Mouse (Mus musculus) kidney, postnatal 0 days (tissue): ENCODE data around the gene Rnf26. TPM values are rescaled to one million over a fixed set of nuclear protein-coding genes. Genes with fewer than 3 reads are reported as not detected.

ENCODE experiments used
- ATAC-seq: fragments of 200-750 bp; cut with Nextera tagmentation; replicated peaks from 2 replicates; pipeline ENCODE4 v1.8.0; 2017; ENCODE audit warnings: low read depth, moderate number of reproducible peaks, moderate TSS enrichment, moderate library complexity; ENCODE audit not compliant: low FRiP score
- DNase-seq: peaks from one replicate; pipeline ENCODE4 v3.0.0-alpha.2; 2016; ENCODE audit warnings: low spot score
- H3K27ac ChIP-seq: fragments of 300-500 bp; sonication (generic); 2 replicates; pipeline ENCODE4 v1.5.1; 2014; ENCODE audit warnings: mild to moderate bottlenecking
- H3K27me3 ChIP-seq: fragments of 300-500 bp; sonication (generic); 2 replicates; pipeline ENCODE4 v1.6.1; 2014; ENCODE audit warnings: low read length, mixed read lengths; ENCODE audit not compliant: insufficient read depth
- H3K36me3 ChIP-seq: fragments of 300-500 bp; sonication (generic); 2 replicates; pipeline ENCODE4 v1.6.1; 2014; ENCODE audit warnings: low read length, mixed read lengths; ENCODE audit not compliant: insufficient read depth
- H3K4me1 ChIP-seq: fragments of 300-500 bp; sonication (generic); replicated peaks from 2 replicates; pipeline ENCODE4 v1.6.1; 2014; ENCODE audit warnings: antibody characterized with exemption, low read length, mixed read lengths; ENCODE audit not compliant: insufficient read depth
- H3K4me2 ChIP-seq: fragments of 300-500 bp; sonication (generic); 2 replicates; pipeline ENCODE4 v1.6.1; 2014; ENCODE audit warnings: mild to moderate bottlenecking, low read length, moderate library complexity, mixed read lengths
- H3K4me3 ChIP-seq: fragments of 300-500 bp; sonication (generic); replicated peaks from 2 replicates; pipeline ENCODE4 v1.5.1; 2014; ENCODE audit warnings: low read depth, low read length
- H3K9ac ChIP-seq: fragments of 300-500 bp; sonication (generic); 2 replicates; pipeline ENCODE4 v1.6.1; 2014; ENCODE audit warnings: low read depth, low read length
- H3K9me3 ChIP-seq: fragments of 300-500 bp; sonication (generic); replicated peaks from 2 replicates; pipeline ENCODE4 v1.6.1; 2016; ENCODE audit warnings: low read length, inconsistent platforms, mixed read lengths
- CTCF ChIP-seq: IDR thresholded peaks from 2 replicates; pipeline ENCODE4 v1.5.1; 2016; ENCODE audit warnings: antibody characterized with exemption, low read depth, mild to moderate bottlenecking, moderate library complexity
- WGBS: fragments of 180-500 bp; shearing (Covaris S2); extraction: QIAGEN DNeasy Blood & Tissue Kit; methylation state at CpG from one replicate; pipeline ENCODE4 v1.1.7; 2014; 5-methylcytosine and 5-hydroxymethylcytosine counted together
- polyA plus RNA-seq: library from polyadenylated mRNA; unstranded; fragments of >200 nt; fragmentation: Nextera tagmentation; extraction: Ambion mirVana; gene quantifications from 2 replicates; pipeline ENCODE4 v1.2.1, GENCODE M21; 2015

Gene Rnf26
- polyA plus RNA-seq, 1 experiment from 2014 or later = 46.6 TPM

DNA sequence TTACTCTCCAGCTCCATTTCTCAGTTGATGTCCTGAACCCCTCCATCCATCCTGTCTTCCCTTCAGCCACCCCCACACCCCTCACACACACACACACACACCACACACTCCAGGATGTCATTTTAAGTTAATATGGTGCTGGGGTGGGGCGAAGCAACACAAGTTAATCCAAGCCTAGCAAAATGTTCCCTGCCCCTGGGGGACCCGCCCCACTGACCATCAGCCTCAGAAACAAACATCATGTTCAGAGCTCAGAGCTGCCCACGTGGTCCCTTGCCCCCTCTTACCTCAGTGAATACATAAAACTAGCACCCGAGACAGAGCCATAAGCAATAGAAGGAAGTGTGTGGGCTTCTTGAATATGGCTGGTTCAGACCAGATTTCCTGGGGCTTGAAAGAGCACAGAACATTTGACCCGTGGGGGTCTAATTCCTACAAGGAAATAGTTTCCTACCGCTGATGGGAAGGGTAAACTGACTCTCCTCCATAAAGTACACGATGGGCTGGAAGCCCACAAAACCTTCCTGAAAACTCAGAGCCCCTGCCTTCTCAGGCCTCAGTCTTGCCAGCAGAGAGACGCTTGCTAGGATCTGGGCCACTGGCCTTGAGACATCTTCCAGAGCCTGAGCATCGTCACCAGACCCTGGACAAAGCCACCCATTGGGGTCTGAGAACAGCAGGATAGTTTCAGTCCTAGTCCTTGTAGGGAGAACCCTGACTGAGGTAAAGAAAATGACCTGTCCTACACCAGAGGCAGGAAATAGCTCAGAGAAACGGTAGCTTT lies 33.1 kb downstream of the Rnf26 start:
- peak overlapping the region; percentile 95 for H3K27ac ChIP-seq
- no peak overlapping the region for H3K4me2 ChIP-seq
- peak; percentile 37 for ATAC-seq
- no peaks in the 10 kb centered on the region for H3K27me3 ChIP-seq
- no peaks in the 10 kb centered on the region for H3K9me3 ChIP-seq
- WGBS = 38% methylated on average over 10 of the region's 10 CpGs
- peak; percentile 57 for DNase-seq
- H3K36me3 ChIP-seq = no peaks in the 10 kb centered on the region
- peaks cover 46% of the 10 kb centered on the region for H3K4me1 ChIP-seq
- no peak overlapping the region for H3K9ac ChIP-seq
- TF ChIP-seq CTCF = no peak
- no peak overlapping the region for H3K4me3 ChIP-seq

DNA sequence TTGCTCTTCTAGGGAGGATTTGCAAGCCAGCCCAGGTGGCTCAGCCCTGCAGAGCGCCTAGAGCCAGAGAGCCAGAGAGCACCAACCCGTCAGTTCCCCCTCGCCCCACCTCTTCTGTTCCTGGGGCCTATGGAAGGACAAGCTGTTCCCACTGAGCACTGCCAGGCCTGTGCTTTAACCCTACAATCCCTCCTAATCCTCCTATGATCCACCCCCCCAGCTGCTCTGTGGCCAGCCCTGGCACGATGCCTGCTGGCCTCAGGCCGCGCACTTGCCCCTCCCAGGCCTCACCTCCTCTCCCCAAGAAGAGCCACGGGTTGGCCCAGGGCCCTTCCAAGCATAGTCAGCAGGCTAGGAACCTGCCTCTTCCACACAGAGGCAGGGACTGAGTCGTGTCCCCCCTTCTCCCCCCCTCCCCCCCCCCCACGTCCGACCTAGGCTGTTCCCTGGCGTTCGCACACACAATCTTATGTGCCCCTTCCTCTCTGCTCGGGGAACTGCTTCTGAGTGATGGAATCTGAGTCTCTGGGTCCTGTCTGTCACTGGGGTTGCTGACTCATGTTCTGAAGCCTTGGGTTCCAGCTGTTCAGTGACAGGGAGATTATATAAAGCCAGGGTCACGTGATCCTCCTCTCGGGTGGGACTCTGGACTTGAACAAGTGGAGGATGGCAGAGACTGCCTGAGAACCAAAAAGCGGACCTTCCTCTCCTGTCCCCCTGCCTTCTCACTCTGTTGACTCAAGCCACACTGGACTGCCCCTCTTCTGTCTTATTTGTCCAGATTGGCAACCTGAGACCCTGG lies 34.2 kb downstream of the Rnf26 start:
- no peaks in the 10 kb centered on the region for H3K9me3 ChIP-seq
- no peak overlapping the region for H3K4me3 ChIP-seq
- peak; percentile 79 for DNase-seq
- ATAC-seq = peak; percentile 78
- no peak overlapping the region for H3K4me2 ChIP-seq
- TF ChIP-seq CTCF = no peak
- no peaks in the 10 kb centered on the region for H3K36me3 ChIP-seq
- H3K27me3 ChIP-seq = no peaks in the 10 kb centered on the region
- H3K4me1 ChIP-seq = peaks cover 40% of the 10 kb centered on the region
- peak overlapping the region; percentile 35; the same call in 1 of the 2 replicates for H3K9ac ChIP-seq
- peak overlapping the region; percentile 95 for H3K27ac ChIP-seq
- 29% methylated on average over 13 of the region's 16 CpGs for WGBS

DNA sequence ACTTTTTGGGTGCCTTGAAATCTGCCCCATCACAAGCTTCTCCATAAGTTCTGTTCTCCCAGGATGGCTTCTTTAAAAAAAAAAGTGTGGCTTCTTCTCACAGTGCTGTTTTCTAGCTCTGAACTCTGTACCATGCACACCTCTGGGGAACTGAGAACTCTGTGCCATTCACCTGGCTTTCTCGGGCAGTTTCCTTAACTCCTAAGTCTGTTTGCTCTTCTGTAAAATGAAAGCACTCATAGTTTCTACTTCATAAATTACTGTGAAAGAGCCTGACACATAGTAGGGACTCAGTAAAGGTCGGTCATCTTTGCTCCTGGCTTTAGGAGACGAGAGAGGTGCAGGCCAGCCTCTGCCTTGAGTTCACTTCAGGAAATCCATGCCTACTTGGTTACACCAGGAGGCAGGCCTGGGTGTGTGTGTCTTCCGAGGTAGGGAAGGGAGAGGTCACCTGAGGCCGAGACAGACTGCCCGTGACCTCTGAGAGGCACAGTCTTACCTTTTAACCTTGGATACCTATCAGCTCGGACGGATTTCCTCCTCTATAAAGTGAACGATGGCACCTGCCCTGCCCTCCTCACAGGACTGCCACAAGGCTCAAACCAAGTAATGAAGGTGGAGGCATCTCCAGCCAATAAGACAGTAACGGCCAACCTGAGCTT lies 35.0 kb downstream of the Rnf26 start:
- 63% methylated on average over 10 of the region's 10 CpGs for WGBS
- Histone ChIP-seq H3K27me3 (no peaks in the 10 kb centered on the region), H3K4me2 (no peak overlapping the region), H3K9me3 (no peaks in the 10 kb centered on the region), H3K9ac (0 out of 2 replicates have a peak overlapping the region, but pooled peaks have one; percentile 3), H3K4me3 (no peak overlapping the region), H3K36me3 (no peaks in the 10 kb centered on the region), H3K4me1 (peaks cover 31% of the 10 kb centered on the region), H3K27ac (peak overlapping the region; percentile 95)
- ATAC-seq = no peak
- TF ChIP-seq CTCF = no peak
- DNase-seq = no peak

DNA sequence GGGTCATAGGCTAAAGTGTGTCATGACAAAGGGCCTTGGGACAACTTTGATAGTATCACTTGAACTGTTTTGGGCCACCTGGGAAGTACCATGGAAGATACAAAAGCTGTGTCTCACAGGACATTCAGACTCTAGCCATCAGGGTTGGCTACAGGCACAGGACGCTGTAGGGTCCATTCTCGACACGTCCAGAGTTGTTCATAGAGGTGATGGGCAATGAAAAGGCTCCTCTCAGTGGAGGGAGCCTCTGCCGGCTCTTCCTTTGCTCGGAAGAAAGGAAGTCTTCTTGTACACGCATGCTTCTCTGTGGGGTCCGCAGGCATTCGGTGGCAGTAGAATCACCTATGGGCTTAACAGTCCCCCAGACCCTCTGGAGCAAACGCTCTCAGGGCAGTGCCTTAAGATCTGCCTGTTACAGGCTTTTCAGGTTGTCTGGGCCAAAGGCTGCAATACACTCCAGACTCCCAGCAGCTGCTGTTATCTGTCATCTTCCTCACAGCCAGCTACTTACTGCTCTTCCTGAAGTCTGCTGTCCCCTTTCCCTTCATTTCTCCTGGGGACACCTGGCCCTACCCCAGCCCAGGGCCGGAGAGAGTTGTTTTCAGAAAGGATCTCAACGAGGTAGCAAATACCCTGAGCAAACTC lies 35.9 kb downstream of the Rnf26 start:
- TF ChIP-seq CTCF = no peak
- H3K27ac ChIP-seq = peak overlapping the region; percentile 95
- H3K36me3 ChIP-seq = no peaks in the 10 kb centered on the region
- no peak overlapping the region for H3K4me2 ChIP-seq
- ATAC-seq (no peak), DNase-seq (no peak)
- WGBS = 81% methylated on average over 11 of the region's 11 CpGs
- no peaks in the 10 kb centered on the region for H3K27me3 ChIP-seq
- no peak overlapping the region for H3K4me3 ChIP-seq
- H3K9me3 ChIP-seq = no peaks in the 10 kb centered on the region
- peaks cover 34% of the 10 kb centered on the region for H3K4me1 ChIP-seq
- 0 out of 2 replicates have a peak overlapping the region, but pooled peaks have one; percentile 31 for H3K9ac ChIP-seq

DNA sequence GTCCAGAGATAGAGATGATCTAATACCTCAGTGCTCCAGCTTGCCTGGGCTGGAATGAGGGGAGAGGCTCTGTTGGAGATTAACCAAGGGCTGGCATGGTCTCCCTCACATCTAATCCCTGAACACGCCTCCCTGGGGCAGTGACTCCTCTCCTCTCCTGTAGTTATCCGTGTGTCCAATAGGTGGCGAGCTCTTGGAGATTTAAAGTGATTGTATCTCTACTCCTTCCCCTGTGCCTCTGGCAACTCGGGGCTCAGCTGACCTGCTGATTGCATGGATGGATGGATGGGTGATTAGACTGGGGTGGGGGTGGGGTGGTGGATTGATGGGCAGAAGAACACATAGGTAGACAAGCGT lies 36.6 kb downstream of the Rnf26 start:
- H3K4me2 ChIP-seq = no peak overlapping the region
- H3K9ac ChIP-seq = no peak overlapping the region
- H3K27ac ChIP-seq = peak overlapping the region; percentile 95; the same call in 1 of the 2 replicates
- peaks cover 37% of the 10 kb centered on the region for H3K4me1 ChIP-seq
- DNase-seq = peak; percentile 92
- H3K27me3 ChIP-seq = no peaks in the 10 kb centered on the region
- no peaks in the 10 kb centered on the region for H3K36me3 ChIP-seq
- WGBS = 23% methylated on average over 5 of the region's 5 CpGs
- no peaks in the 10 kb centered on the region for H3K9me3 ChIP-seq
- TF ChIP-seq CTCF = peak; percentile 79
- H3K4me3 ChIP-seq = no peak overlapping the region
- peak; percentile 22 for ATAC-seq
